Mouse (Mus musculus) layer of hippocampus, postnatal 14 days (tissue): ENCODE data around the gene Slc8a3. TPM values are rescaled to one million over a fixed set of nuclear protein-coding genes. Genes with fewer than 3 reads are reported as not detected.
A peak's percentile ranks its signal among the peaks of the same experiment; 100 is the strongest.

Experiments used
- DNase-seq, 2 experiments: peaks; one replicate each; pipeline ENCODE4 v3.0.0; 2021 to 2022; ENCODE audit warnings: low spot score in 2 of 2, mixed read lengths in 1 of 2
- total RNA-seq, 2 experiments: library from RNA; stranded (reverse); gene quantifications; 2 replicates each; pipeline ENCODE4 v1.2.3; 2021

Gene Slc8a3
- total RNA-seq, 2 experiments from 2014 or later = 10.5 to 13.6 TPM

- DNase-seq = no peak
These were observed 91.9 kb downstream of the Slc8a3 start for GRCm38 (mm10) chr12:81241096-81241495.

GRCm38 (mm10) chr12:81237158-81237557, 95.8 kb downstream of the Slc8a3 start:
- no peak for DNase-seq

GRCm38 (mm10) chr12:81235456-81236330, 97.3 kb downstream of the Slc8a3 start:
- DNase-seq = no peak

- DNase-seq = no peak
These were observed 99.1 kb downstream of the Slc8a3 start for GRCm38 (mm10) chr12:81233746-81234380.

DNA sequence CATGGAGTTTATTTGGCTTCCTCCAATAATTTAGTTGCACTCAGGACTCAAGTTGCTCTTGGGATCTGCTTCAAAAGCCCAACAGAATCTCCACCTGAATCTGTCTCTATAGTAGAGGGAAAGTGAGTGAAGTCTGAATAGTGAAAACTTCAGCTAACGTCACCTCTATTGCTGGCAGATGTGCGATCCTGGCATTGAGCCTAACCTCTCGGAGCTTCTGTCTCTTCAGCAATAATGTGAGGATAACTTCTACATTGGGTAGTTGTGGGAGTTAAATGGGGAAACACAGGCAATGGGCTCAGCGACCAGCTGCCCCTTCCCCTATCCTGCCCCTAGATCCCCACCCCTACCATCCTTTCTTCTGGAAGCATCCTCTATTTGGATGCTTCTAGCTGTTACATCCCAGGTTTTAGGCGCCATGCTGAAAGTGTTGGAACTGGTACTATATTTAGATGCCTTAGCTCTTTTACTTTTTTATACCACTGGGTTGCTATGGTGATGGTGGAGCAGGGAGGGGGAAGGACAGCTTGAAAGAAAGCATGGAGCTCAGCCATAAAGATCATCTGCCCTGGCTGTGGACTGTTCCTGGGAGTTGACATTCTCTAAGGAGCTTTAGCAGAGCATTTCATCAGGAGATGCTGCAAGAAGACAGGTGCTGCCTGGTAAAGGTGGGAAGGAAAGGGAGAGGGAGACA, 105.1 kb downstream of the Slc8a3 start:
- DNase-seq = peak; percentile 47 to 77

- no peak for DNase-seq
These were observed 106.4 kb downstream of the Slc8a3 start for GRCm38 (mm10) chr12:81226590-81226989.

- no peak for DNase-seq
These were observed 106.9 kb downstream of the Slc8a3 start for GRCm38 (mm10) chr12:81225966-81226577.

- no peak for DNase-seq
These were observed 108.1 kb downstream of the Slc8a3 start for GRCm38 (mm10) chr12:81224843-81225242.

GRCm38 (mm10) chr12:81223276-81223675, 109.7 kb downstream of the Slc8a3 start:
- DNase-seq = no peak

DNA sequence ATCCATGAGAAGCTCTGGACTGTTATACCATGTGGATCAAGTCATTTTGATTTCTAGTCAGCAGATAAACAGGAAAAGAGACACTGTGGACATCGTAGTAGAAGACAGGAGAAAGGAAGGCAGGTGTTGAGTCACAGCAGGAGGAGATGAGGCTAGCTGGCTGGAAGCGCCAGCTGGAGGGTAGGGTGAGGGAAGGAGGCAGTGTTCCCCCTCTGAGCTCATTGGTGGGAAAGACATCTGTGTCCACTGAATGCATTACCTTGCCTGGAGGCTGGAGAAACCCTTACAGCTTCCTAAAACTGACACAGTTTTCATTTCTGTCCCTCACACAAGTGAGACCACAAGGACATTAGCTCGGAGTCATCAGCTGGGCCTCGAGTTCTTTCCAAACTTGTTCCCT, 113.6 kb downstream of the Slc8a3 start:
- no peak for DNase-seq

GRCm38 (mm10) chr12:81208559-81208958, 124.4 kb downstream of the Slc8a3 start:
- no peak for DNase-seq

GRCm38 (mm10) chr12:81205619-81206560, 127.1 kb downstream of the Slc8a3 start:
- DNase-seq = no peak

GRCm38 (mm10) chr12:81203226-81203625, 129.8 kb downstream of the Slc8a3 start:
- DNase-seq = no peak

- DNase-seq = peak; percentile 69 to 82
These were observed 133.6 kb downstream of the Slc8a3 start for GRCm38 (mm10) chr12:81199280-81199955.

DNA sequence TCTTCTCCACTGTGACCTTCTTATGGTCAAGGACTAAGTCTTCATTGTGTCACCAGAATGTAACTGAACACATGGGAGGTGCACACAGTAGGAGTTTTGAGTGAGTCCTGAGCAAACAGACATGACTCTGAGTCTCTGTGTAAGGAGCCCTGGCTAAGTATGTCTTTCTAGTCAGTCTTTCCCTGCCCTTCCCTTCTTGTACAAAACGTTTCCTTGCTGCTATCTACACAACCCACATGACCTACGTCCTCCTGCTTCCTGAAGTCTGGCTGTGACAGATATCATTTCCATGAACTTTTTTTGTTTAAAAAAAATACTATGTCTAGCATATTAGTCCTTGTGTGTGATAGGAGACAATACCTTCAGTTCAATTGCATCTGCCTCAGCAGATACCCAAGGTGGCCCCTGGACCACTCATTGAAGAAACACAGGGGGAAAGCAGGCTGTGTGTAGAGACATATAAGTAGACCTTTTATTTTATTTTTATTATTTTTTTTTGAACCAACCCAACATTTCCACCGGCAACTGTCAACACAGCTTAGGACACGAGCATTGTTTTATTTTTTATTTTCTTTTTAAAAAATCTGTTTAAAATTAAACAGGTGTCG, 135.4 kb downstream of the Slc8a3 start:
- DNase-seq = no peak

DNA sequence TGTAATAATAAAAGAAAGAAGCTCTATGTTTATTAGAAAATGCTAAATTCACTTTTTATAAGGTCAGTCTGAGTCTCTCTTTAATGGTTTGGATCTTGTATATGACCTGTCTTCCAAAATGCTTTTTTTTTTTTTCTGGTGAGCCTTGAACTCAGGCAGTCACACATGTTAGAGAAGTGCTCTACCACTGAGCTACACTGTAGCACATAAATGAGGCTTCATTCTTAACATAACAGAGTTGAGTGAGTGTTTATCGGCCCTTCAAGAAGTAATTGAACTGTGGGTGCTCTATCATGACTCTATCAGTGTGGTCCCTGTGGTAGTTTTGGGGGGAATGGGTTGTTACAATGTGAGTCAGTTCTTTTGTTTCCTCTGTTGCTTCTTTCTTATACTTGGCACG, 139.0 kb downstream of the Slc8a3 start:
- no peak for DNase-seq

- no peak for DNase-seq
These were observed 143.3 kb downstream of the Slc8a3 start for GRCm38 (mm10) chr12:81189636-81190035.

- DNase-seq = no peak
These were observed 144.0 kb downstream of the Slc8a3 start for GRCm38 (mm10) chr12:81188996-81189395.

DNA sequence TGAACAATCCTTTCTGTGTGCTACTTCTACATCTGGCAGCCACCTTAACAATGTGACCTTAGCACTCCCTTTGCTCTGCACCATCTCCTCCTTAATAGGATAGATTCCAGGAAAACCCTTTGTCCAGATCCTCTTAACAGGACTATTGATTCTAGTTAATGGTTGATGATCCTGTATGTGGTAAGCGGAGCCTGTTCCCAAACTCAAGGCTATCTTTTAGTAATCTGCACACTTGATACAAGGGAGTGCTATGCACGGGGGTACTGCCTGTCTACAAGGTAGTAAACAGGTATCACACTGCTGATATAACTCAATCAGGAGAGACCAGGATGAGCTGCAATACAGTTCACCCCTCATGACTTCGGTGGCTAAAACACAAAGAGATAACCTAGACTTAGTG, 144.6 kb downstream of the Slc8a3 start:
- DNase-seq = no peak
